Mouse (Mus musculus) cerebellum, adult 8-10 months (tissue): ENCODE measurements around the gene Abhd4.
"Not testable (repeated sequence)": the region's sequence is repeated elsewhere in the genome, so short reads cannot be mapped to it uniquely, and the experiment has no call there.

Experiments
- DNase-seq: peaks from one replicate; pipeline ENCODE4 v3.0.0; 2022

The Abhd4 gene

DNA sequence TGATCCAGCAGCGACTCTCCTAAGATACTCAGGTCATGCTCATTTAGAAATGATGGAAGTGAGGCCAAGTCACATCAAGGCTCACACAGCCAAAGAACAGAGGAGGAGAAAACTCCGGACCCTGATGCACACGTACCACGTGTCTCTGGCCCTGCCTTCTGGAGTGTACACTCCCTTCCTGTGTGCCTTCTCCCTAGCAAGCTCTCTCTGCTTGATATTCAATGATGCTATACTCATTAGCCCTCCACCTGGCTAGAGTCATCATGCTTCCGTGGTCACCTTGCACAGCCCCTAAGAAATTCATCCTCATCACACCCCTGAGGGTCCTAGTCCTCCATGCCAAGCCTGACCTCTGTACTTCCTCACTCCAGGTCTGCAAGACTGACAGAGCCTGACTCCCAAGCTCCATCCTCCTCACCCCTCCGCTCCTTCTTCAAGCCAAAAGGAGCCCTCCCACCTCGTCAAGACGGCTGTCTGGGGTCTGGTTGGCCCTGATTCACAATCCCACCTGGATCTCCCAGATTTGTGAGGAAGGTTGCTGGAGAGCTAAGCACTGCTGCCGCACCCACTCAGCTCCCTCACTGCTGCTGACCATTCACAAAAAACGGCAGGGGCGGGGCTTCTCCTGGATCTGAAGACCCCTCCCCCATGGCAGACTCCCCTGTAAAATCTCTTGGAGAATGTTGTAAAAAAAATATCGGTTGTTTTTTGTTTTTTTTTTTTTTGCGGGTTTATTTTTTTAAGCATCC is 30.5 kb upstream of the Abhd4 start:
- no peak for DNase-seq

DNA sequence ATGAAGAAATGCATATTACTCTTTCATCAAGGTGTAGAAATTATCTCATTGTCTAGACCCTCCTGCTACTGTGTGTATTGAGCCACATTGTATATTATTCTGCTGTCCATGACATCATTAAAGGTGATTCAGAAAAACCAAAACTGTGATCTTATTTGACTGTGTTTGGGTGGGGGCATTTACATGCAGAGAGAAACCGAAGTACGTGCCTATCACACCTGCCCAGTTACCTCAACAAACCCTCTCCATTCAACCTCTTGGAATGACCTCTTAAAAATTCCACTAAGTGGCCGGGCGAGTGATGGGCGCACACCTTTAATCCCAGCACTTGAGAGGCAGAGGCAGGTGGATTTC is 29.9 kb upstream of the Abhd4 start:
- DNase-seq: no peak

DNA sequence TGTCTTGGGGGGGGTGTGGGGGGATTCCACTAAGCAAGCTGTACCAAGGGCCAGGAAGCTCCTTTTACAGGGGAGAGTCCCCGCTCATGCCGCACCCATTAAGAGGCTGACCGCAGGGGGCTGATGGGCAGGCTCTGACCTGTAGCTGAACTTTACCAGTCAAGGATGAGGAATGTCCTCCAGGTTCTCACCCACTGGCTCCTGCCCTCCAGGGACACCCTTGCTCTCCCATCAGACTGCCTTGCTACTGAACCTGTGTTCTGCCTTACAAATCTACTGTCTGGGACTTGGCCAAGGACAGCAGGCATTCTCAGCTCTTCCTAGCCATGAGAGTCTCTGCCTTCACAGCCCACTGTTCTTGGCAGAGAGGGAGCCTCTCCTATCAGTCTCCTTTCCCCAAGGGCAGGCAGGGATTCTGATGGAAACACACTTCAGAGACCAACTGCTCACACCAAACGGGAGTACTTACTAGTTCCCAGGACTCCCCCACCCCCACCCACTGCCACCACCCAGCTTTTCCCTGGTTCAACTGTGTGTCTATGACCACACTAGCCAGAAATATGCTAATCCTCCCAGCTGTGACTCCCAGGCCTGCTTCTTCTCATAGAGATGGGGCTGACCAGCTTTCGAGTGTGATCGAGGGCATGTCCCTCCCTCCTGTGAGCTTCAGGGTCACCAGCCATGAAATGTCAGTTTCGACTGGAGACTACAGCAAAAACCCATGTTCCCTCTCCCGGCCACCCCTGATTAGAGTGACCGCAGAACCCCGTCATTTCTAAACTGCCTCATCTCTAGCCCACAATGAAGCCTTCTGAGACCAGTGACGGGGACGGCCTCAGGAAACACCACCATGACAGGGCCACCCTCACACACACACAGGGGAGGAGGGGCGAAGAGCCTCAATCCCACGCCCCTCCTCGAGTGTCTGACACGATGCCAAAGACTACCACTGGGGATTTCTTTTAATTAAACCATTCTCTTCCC is 29.2 kb upstream of the Abhd4 start:
- DNase-seq: no peak

DNA sequence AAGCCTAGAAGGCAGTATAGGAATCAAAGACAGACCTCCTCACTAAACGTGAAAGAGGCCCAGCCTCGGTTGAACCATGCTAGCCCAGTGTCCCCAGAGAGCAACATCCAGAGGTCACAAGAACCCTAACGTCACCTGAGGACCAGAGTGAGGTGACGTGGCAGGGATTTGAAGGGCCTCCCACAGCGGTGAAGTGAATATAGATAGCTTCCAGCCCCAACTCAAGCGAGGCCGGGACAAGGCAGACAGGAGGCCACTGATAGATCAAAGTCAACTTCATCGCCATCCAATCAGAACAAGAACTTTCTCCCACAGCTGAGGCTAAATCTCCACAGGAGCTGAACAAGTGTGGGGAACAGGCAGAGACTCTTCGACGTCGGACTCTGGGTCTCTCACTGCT is 28.3 kb upstream of the Abhd4 start:
- no peak for DNase-seq

DNA sequence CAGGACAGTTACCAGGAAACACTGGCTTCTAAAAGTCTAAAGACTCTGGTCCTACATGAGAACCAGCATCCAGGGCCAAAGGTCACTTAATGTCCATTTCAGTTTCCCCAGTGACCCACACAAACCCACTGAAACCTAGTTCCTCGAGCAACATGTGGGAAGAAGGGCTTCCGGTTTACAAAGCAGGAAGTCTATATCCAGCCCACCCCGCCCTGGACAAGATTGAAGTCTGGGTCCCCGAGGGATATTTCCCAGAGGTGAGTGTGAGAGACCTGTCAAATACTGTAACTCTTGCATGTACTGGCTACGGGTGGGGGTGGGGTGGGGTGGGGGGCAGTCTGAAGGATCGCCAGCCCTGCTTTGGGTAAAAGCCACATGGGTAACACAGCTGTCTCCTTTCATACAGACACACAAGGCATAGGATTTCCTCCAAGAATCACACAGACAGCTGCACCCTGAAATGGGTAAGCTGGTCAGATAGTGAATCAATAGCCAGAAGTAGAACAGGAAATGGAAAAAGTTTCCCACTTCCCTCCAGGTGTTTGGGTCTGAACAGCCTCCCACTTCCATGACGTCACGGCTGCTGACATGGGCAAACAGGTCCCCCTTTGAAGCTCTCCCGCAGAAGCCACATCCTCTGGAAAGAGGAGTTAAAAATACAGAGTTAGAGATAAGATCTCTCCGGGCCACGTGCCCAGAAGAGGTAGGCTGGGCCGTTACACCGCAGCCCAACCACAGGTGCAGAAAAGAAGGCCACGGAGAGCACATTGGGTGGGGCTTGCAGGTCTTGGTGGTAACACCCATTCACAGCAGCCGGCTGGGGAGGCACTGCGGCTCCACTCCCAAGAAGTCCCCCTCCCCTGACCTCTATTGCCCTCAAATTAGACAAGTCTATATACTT is 26.8 kb upstream of the Abhd4 start:
- DNase-seq: no peak

- peak; percentile 74 for DNase-seq
These were observed 26.0 kb upstream of the Abhd4 start for GRCm38 (mm10) chr14:54227911-54228451.

GRCm38 (mm10) chr14:54228501-54228900 is 25.5 kb upstream of the Abhd4 start:
- DNase-seq: no peak

DNA sequence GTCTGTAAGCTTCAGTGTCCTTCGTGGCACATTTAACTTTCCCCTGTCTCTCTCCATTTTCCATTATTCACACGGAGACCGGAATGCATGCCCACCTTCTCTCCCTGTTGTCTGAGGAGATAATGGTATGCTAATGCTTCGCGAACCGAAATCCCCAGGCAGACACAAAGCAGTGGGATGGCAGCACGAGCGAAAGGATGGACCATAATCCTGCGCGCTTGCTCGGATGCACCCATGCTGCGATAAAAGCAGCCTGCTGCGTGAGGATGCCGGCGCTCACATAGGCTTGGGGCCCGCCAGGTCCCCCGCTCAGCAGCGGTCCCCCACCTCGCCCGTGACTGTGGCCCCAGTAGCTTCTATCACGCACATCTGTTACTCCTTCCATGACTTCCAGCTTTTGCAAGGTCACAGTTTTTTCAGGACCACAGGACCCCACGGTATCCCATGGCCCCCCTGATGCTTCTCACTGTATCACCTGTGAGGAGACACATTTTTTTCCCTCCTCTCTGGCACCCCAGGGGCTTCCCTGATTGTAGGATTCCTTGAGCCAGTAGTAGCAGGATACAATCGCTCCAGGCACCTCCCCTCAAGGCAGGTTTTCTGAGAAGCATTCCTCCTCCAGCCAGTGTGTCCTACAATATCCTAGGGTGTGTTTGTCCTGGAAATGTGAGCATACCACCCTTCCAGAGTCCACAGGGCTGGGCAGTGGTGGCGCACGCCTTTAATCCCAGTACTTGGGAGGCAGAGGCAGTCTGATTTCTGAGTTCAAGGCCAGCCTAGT is 24.9 kb upstream of the Abhd4 start:
- peak; percentile 14 for DNase-seq

DNA sequence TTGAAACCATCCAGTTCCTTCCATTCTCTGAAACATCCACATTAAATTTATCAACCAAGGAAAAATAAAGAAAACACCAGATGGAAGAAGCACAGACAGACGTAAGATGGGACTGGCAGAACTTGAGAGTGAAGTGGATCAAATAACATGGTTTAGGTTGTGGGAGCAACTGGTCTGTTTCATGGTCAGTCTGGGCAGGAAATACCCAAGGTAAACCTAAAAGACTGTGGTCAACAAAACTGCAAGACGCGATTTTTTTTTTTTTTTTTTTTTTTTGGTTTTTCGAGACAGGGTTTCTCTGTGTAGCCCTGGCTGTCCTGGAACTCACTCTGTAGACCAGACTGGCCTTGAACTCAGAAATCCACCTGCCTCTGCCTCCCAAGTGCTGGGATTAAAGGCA is 24.1 kb upstream of the Abhd4 start:
- not testable (repeated sequence) for DNase-seq

DNA sequence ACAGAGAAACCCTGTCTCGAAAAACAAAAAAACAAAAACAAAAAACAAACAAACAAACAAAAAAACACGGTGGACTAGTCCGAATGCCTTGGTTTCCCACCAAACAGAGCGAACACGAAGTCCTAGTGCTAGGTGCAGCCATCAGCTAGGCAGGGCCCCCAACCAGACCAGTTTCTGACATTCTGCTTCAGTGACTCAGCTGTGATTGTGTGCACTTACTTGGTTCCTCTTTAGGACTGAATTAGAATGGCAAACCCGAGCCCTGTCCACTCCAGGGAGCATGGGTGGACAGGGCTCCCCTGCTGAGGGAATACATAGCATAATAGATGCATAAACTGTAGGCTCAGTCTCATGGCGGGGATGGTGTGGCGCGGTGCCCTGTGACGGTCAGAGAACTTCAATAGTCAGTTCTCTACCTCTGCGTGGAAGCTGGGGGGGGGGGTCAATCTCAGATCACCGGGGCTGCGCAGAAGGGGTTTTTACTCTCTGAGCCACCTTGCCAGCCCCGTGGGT is 23.3 kb upstream of the Abhd4 start:
- no peak for DNase-seq

DNA sequence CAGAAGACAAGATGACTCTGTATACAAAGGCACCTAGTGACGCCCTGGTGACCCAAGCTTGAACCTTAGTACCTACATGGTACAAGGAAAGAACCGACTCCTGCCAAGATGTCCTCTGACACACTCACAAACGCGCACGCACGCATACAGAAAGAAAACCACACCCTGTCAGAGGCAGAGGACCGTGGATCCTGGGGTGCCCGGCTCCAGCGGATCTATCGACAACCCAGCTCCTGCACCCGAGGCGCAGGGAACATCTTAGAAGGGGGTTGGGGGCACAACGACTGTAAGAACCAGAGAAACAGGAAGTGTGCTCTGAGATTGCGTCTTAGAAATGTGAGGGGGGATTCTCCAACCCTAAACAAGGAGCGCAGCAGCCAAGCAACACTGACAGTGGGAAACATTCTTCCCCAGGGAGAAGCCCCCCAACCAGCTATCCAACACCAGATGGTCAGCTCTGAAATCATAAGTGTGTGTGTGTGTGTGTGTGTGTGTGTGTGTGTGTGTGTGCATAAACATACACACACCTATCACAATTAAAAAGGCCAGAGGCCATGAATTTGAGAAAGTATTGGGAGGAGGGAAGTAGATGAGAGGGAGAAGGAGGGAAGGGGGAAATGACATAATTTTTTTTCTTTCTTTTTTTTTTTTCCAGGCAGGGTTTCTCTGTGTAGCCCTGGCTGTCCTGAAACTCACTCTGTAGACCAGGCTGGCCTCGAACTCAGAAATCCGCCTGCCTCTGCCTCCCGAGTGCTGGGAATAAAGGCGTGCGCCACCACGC is 22.6 kb upstream of the Abhd4 start:
- no peak for DNase-seq

DNA sequence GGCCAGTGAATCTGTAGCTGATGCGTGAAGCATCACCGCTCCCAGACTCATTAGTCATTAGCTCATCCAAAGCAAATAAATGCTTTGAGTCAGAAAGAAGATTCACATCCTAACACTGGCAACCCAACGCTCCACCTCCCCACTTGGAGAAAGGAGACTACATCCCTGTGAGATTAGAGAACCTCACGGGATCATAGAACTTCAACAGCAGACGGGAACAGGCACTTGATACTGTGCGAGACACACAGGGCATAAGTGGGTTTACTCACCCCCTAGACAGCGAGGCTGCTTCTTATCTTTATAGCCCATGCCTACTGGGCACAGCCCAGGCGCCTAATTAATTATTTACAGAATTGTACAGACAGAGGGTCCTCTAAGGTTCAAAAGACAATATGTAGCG is 21.8 kb upstream of the Abhd4 start:
- DNase-seq: no peak

DNA sequence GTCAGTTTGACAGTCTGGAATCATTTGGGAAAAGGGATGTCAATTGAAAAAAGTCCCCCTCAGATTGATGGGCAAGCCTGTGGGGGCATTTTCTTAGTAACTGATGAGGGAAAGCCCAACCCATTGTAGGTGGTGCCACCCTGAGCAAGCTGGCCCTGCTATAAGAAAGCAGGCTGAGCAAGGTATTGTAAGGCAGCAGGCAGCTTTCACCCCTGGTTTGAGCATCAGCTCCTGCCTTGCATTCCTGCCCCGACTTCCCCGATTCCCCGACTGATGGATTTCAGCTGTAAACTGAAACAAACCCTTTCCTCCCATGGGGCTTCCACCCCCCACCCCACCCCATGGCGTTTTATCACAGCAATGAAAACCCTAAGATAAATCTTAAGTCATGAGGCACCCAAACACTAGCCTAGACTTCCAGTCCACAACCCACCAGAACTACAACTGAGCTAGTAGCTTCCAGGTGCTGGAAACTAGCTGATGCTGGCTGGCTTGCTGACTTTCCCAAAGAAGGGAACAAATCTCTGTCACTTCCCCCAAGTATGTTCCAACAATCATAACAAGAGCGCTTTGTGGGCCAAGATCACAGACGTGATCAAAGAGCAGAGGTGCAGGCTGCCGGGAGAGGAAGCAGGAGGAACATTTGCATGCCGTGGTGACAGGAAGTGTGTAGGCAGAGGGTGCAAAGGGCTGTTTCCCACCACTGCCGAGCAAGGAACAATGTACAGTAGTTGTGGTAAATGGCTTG is 21.0 kb upstream of the Abhd4 start:
- no peak for DNase-seq

- no peak for DNase-seq
These were observed 20.3 kb upstream of the Abhd4 start for GRCm38 (mm10) chr14:54233559-54234143.

- DNase-seq: no peak
These were observed 19.6 kb upstream of the Abhd4 start for GRCm38 (mm10) chr14:54234231-54235040.

DNA sequence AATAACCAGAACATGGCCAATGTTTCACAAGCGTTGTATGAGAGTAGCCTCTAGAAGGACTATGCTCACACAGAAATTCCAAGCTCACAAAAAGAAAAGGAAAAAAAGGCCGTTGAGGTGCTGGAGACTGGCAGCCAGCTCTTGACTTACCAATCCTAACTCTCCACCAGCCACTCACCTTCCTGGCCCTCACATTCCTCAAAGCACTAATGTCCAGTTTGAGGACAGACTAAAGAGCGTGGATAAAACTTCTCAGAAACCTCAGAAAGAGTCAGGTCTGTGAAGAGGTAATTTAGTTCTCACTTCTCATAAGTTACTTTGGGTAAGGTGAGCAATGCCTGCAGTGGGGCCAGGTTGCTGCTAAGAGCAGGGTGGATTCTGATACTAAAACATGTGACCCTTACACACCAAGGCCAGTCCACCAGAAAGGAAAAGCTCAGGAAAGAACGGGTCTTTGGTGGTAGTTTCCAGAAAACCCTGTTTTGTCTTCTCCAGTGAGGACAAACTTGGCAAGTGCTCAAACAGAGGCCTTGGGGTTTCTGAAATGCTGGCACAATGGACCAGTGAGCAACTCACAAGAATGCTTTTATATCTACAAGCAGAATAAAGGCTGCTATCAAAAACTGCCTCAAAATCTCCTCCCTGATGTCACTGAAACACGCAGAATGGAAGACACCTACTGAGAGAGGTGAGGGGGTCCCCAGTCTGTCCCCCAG is 18.0 kb upstream of the Abhd4 start:
- DNase-seq: no peak

- no peak for DNase-seq
These were observed 17.1 kb upstream of the Abhd4 start for GRCm38 (mm10) chr14:54236881-54237280.
